Mouse (Mus musculus) lung, postnatal 10 days (tissue): Measurements from ENCODE around the gene Wap.

Source experiments
- DNase-seq: peaks from one replicate; pipeline ENCODE4 v3.0.0; 2021

The Wap gene

GRCm38 (mm10) chr11:6638537-6638936, at the start of gene Wap:
Gene Wap (minus strand): TSS chr11:6638637.
- DNase-seq: no peak

DNA sequence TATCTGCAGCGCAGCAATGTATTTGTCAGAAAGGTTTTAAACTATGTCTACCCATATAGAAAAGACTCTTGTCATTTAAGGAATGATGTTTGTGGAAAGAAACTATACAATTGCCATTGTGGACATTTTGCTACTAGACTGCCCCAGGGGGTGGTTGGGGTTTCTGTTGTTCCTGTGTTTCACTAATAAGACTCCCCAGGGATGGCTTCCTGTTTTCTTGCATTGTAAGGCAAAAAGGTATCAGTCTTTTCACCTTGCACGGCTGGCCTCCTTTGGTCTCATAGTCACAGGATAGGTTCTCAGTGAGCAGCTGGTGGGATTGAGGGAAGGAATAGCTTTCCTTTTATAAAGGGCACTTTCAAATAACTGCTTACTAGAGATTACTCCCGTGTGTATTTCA, 46.3 kb upstream of the Wap start:
- no peak for DNase-seq

GRCm38 (mm10) chr11:6680397-6680818, 42.0 kb upstream of the Wap start:
- DNase-seq: peak; percentile 80

- DNase-seq: peak; percentile 25
These were observed 41.4 kb upstream of the Wap start for GRCm38 (mm10) chr11:6679694-6680396.

GRCm38 (mm10) chr11:6677530-6677929, 39.1 kb upstream of the Wap start:
- DNase-seq: peak; percentile 36

- no peak for DNase-seq
These were observed 38.2 kb upstream of the Wap start for GRCm38 (mm10) chr11:6676641-6677040.

- DNase-seq: peak; percentile 60
These were observed 37.0 kb upstream of the Wap start for GRCm38 (mm10) chr11:6675402-6675801.

DNA sequence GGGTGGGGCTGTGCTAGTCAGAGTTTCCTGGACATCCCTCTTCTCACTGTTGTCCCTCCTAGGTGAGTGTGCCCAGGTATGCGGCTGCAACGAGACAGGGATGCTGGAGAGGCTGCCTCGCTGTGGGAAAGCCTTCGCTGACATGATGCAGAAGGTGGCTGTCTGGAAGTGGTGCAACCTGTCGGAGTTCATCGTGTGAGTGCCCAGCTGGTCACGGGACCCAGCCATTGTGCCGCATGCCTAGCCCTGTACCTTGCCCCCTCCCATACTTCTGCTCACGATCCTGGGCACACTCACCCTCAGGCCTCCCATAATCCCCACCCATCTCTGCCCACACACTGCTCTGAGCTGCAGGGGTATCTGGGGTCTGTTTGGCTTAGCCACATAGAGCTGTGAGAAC, 36.3 kb upstream of the Wap start:
- no peak for DNase-seq

DNA sequence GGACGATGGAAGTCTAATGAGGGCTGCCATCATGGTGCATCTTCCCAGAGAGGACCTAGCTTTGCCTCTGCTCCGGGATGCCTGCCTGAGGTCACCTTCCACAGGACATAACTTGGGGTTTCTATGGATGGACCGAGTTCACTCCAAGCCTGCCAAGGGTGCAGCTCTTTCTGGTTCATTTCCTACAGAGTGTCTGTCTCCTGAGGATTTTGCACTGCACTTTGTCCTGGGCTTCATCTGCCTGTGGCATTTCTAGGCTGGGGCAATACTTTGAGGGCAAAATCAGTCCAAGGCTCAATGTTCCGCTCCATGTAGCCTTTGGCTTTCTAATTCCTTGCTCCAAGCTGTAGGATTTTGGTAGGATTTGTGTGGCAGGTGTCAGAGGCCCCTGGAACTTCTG, 32.4 kb upstream of the Wap start:
- no peak for DNase-seq

DNA sequence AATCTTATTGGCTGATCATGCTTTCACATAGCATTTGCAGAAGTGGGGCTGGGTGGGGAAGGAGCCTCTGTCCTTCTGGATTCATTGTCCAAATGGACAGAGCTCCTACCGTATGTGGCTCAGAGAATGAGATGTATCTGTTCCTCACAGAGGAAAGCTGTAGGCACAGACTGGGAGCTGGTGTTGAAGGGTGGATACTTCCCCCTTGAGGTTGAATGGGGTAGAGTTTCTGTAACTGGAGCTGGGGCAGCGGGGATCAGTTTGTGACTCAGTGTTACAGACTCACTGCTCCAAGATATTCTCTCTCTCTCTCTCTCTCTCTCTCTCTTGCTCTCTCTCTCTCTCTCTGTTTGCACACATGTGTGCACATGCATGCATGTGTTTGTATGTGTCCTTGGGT, 31.6 kb upstream of the Wap start:
- no peak for DNase-seq

GRCm38 (mm10) chr11:6669041-6669440, 30.6 kb upstream of the Wap start:
- DNase-seq: no peak

DNA sequence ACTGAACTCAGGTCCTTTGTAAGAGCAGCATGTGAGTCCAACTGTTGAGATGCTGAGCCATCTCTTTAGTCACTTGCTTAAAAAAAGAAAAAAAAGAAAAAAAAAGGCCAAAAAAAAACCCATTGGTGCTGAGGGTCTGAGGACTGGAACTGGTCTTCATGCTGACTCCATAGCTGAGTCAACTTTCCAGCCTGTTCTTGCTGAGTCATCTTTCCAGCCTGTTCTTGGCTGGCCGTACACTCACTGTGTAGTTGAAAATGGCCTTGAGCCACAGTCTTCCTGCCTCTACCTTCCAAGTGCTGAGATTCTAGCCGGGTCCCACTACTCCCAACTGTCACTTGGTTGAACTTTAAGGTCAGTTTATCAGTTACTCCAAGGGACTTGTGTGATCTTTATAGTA, 28.2 kb upstream of the Wap start:
- no peak for DNase-seq

- DNase-seq: no peak
These were observed 22.8 kb upstream of the Wap start for GRCm38 (mm10) chr11:6661206-6661605.

- peak; percentile 31 for DNase-seq
These were observed 19.8 kb upstream of the Wap start, which contains the start of gene Ramp3 for GRCm38 (mm10) chr11:6658271-6658670. Gene Ramp3 (plus strand): TSS chr11:6658521.

DNA sequence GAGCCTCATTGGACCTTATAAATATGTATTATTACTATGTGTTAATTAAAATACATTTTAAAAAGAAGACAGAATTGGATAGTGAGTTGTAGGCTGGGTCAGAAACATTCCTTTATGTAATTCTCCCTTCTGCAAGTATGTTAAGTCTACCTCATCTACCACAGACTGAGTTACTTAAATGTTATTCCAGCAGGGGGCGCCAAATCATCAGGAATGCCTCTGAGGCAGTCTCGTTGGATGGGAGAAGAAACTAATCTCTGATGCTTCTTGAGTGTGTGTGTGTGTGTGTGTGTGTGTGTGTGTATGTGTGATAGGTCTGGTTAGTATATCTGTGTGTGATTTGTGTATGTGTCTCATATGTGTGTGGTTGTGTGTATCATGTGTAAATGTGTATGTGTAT, 16.5 kb upstream of the Wap start:
- DNase-seq: peak; percentile 88

DNA sequence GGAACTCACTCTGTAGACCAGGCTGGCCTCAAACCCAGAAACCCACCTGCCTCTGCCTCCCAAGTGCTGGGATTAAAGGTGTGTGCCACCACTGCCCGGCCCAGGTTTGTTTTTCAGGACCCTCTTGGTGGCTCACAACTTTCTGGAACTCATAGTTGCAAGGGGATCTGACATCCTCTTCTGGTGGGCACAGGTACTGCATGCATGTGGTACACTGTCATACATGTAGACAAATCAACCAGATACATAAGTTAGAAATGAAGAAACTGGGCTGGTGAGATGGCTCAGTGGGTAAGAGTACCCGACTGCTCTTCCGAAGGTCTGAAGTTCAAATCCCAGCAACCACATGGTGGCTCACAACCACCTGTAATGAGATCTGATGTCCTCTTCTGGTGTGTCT, 14.5 kb upstream of the Wap start:
- peak; percentile 24 for DNase-seq

- DNase-seq: no peak
These were observed 12.1 kb upstream of the Wap start for GRCm38 (mm10) chr11:6650519-6650918.

DNA sequence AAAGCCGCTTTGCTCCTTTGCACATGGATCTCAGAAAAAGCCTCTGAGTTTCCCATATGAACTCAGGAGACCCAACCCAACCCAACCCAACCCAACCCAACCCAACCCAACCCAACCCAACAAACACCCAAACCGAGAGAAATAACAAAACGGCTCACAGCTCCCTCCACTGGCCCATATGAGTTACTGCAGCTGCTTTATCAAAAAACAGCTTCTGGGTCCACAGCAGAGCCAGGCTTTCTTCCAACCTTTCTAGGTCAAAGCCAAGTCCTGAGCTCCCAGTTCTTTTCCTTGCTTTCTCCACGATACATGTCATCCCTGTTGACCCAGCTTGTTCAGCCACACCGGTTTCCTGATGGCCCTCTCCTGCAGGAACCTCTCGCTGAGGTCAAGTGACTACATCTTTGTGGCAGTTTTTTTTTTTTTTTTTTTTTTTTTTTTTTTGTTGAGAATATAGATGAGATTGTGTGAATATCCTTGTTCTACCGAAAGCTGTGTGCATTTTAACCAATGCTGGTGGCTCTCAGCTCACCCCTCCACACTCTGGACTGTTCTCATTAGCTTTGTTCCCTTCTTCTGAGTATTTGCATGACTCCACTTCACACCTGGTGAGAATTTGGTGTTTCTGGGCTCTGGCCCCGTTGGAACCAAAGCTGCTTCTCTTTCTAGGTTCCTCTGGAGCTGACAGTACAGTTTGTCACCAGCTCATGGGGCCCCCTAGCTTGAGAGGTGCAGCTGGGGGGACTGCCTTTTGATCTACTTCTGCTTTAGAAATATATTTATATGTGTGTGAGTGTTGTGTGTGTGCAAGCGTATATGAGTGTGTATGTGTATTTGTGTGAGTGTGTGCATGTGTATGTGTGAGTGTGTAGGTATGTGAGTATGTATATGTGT, 9.6 kb upstream of the Wap start:
- no peak for DNase-seq

DNA sequence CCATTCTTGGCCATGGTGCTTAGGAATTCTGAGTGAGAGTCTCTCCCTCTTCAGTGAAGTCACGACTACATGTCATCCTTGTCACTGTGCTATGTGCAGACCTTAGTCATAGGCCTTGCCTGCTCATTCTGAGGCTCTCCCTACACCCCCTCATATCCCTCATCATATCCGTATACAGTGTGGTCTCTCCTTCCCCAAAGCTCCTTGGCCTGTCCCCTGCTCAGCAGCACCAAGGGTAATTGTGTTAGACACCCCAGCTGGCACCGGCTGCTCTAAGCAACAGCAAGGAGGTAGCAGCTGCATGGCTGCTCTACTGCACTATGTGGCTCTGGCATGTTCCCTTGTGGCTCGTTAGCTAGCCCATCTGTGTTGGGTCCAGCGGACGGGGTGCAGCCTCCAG, 6.1 kb upstream of the Wap start:
- peak; percentile 10 for DNase-seq

DNA sequence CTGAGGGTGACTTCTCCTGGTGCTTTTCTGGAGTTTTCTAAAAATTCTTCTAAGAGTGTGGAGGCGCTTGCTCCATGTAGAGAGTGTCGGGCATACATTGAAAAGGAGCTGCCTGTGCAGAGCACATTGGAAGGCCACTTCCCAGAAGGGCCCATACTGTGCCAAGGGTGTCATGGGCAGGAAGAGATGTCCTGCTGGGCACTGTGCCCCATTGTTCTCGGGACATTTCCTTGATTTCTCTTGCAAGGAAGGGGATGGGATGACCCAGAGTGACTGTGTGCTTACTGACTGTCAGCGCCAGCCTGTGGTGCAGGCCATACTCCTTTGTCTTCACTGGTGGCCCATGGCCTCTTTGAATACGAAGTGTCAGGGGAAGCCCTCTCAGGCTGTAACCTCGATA, 635 bp upstream of the Wap start:
- peak; percentile 21 for DNase-seq

GRCm38 (mm10) chr11:6636150-6636549, 2.3 kb downstream of the Wap start:
- no peak for DNase-seq

DNA sequence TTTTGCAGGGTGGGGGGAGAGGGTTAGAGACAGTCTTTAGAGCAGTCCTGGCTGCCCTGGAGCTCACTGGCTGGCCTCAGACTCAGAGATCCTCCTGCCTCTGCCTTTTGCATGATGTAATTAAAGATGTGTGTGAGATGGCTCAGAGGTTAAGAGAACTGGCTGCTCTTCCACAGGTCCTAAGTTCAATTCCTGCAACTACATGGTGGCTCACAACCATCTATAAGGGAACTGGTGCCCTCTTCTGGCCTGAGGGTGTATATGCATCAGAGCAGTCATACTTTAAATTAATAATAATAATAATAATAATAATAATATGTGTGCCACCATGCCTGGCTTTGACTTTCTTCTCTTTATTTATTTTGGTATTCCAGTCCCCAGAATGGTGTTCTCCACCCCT, 8.8 kb downstream of the Wap start:
- DNase-seq: peak; percentile 40

GRCm38 (mm10) chr11:6628568-6628967, 9.9 kb downstream of the Wap start:
- DNase-seq: peak; percentile 66

GRCm38 (mm10) chr11:6627731-6628130, 10.7 kb downstream of the Wap start:
- DNase-seq: no peak
